Mouse (Mus musculus): ENCODE results near the gene Rnf113a2.
A peak's percentile ranks its signal among the peaks of the same experiment; 100 is the strongest.

Rnf113a2 gene

DNA sequence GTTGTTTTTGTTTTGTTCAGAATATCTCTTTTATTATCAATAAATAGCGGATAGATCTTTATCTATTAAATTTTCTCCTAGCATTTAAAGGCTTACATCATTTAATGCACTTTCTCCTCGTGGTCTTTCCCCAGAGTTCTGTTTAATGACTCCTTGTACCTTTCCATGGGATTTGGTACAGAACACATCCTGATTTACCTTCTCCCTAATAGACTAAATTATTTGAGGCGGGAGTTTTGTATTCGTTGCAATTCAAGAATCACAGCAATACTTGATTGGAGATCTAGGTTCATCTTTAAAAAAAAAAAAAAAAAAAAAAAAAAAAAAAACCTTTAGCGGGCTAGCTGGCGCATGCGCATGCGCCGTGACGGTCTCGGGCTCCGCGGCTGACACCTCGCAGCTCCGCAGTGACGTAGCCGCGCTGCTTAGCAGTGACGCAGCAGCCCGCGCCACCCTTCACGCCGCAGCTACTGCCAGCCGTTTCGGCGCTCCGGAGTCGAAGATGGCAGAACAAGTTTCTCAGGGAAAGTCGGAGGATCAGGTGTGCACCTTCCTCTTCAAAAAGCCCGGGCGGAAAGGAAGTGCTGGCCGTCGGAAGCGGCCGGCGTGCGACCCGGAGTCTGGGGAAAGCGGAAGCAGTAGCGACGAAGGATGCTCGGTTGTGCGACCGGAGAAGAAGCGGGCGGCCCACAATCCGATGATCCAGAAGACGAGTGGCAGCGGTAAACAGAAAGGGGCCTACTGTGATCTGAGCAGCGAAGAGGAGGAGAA lies at the start of gene Rnf113a2:
TSS of gene Rnf113a2 (plus strand) at position 363 of the 771 bp plus-strand sequence.
- peak; percentile 64 for DNase-seq (ENCODE audit: low spot score)

DNA sequence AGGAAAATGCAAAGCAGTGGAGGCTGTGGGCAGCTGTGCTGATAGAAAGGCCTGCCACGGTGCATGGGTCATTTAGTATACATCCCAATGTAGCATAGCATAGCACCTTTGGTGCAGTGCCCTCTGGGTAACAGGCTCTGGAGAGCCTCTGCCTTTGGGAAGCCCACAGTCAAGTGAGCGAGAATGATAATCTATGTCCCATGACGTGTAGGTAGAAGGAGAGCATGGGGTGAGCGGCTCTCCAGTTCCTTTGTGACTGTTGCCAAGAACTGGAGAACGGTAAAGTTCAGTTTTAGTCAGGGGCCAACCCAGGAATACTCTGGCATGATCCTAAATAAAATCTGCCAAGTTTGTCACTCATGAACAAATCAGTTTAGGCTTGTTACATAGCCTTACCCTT lies 45.3 kb upstream of the Rnf113a2 start:
- DNase-seq (ENCODE audit: low spot score) = no peak

DNA sequence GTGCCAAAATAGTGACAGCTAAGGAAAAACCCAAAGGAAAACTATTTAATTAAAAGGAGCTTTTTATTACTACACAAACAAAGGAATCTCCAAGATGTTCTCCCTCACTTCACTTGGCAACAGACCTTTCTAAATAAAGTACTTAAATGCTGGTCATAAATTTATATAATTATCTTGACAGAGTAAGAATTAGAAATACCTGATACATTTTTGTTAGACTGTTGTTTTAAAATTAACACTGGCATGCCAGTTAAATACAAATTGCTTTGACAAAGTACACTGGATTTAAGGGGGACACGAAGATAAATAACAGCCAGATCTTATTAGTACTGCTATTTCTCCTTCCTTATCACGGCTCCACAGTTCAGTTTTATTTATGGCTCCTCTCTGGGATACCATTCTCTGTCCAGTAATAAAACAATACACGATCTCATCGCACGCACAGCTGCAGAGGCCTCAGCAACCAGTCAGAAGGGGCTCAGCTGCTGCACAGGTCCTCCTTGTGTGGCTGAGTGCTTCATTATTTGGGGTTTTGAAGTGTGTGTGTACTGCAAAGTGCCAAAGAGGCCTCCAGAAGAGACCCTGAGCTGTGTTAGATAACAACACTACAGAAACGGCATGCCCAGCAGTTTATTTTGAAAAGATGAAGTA lies 43.0 kb upstream of the Rnf113a2 start:
- no peak for DNase-seq (ENCODE audit: low spot score)

DNA sequence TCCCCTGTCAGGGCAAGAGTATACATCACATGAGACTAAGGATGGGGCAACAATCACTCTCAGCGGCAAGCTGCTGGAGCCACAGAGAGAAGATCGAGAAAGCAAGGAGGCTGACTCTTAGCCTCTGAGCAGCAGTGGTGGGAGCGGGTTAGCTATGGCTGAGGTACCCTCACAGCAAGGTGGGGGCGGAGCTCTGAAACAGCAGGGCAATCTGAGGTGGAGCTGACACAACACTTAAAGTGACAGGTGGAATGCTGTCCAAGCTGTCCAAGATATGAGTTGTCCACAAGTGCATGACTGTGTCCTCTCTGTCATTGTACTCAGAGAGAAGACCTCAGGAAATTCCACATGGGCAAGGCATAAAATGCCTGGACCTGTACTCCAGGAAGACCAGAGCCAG lies 34.6 kb upstream of the Rnf113a2 start:
- DNase-seq (ENCODE audit: low spot score) = no peak

- no peak for DNase-seq (ENCODE audit: low spot score)
These were observed 32.3 kb upstream of the Rnf113a2 start for GRCm38 (mm10) chr12:84384644-84385081.

GRCm38 (mm10) chr12:84385408-84385807 lies 31.6 kb upstream of the Rnf113a2 start:
- no peak for DNase-seq (ENCODE audit: low spot score)

DNA sequence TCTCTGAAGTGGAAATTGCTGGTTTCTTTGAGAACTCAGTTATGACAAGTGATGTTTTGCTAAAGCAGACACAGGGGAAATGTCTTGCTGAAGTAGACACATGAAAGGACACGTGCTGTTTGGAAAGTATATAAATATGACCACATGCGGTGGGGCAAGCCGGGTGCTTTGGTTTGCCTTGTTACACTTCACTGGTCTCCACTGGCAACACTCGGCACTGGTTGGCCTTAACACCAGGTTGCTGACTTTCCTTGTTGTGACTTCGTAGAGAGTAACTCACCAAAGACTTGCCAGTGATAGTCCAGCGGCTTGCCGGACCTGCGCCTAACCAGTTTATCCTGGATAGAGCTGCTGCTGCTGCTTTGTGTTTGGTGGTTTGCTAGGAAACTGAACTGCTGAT lies 28.9 kb upstream of the Rnf113a2 start:
- no peak for DNase-seq (ENCODE audit: low spot score)

- DNase-seq (ENCODE audit: low spot score) = no peak
These were observed 28.1 kb upstream of the Rnf113a2 start for GRCm38 (mm10) chr12:84388774-84389400.

DNA sequence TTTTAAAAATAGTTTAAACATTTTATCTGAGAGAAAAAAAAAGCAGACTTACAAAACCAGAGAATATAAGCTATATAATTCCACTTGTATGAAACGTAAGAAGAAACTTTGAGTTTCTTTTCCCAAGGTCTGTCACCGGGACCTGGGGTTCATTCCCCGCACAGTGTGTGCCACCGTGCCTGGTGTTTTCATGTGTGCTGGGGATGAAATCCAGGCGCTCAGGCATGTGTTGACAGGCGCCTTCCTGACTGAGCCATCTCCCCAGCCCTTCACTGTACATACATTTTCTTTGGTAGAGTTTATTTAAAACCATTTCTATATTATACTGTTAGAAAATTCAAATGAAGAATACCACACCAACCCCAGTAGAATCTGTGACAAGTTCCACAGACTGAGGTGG lies 26.7 kb upstream of the Rnf113a2 start:
- DNase-seq (ENCODE audit: low spot score) = no peak

GRCm38 (mm10) chr12:84392681-84393080 lies 24.3 kb upstream of the Rnf113a2 start:
- DNase-seq (ENCODE audit: low spot score) = no peak

- no peak for DNase-seq (ENCODE audit: low spot score)
These were observed 23.1 kb upstream of the Rnf113a2 start for GRCm38 (mm10) chr12:84393847-84394246.

DNA sequence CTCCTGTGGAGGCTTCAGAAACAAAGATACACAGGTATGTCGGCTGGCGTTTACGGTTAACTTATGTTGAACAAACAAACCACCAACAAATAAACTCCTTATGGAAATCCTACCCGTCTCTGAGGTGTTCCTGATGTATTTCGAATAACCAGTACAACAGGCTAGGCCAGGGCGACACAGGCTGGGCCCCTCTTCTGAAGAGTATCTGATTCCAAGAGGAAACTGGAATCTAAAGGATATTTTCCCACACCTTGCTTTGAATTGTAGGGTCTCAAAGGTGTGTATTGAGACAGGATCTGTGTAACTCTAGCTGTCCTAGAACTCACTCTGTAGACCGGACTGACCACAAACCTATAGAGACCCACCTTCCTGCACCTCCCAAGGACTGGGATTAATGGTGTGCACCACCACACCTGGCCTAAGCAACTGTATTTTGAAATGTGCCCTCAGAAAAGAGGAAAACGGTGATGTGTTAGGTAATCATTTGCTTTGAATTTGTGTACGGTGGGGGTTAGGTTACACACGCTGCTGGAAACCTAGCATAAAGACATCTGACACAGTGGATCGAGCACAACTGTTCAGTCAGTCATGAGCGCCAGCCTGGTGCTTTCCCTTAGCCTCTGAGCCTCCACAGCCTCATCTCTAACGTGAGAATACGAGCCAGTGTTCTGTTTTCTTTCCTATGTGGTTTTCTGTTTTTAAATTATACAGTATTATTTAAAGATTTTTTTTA lies 19.9 kb upstream of the Rnf113a2 start:
- DNase-seq (ENCODE audit: low spot score) = no peak

- DNase-seq (ENCODE audit: low spot score) = no peak
These were observed 19.3 kb upstream of the Rnf113a2 start for GRCm38 (mm10) chr12:84397685-84398084.

- DNase-seq (ENCODE audit: low spot score) = no peak
These were observed 18.4 kb upstream of the Rnf113a2 start for GRCm38 (mm10) chr12:84398629-84399028.

- DNase-seq (ENCODE audit: low spot score) = no peak
These were observed 17.9 kb upstream of the Rnf113a2 start for GRCm38 (mm10) chr12:84399135-84399534.

DNA sequence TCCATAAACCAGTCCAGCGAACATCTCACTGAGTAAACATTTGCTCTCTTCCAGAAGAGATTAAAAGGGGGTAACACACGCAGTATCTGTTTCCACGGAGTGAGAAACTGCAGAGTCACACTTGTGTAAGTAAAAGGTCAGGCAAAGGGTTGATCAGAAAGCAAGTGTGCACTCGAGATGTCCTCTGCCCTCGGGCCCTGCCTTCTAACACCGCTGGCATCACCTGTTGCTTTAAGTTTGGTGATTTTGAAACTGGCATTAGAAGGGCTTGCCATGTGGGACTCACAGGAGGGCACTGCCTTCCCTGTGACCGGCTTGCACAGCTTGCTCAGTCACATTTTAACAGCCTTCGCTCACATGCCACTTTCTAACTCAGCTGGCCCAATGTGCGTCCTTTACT lies 17.3 kb upstream of the Rnf113a2 start:
- DNase-seq (ENCODE audit: low spot score) = no peak

GRCm38 (mm10) chr12:84400068-84400467 lies 16.9 kb upstream of the Rnf113a2 start:
- DNase-seq (ENCODE audit: low spot score) = no peak

- DNase-seq (ENCODE audit: low spot score) = no peak
These were observed 16.3 kb upstream of the Rnf113a2 start for GRCm38 (mm10) chr12:84400653-84401052.

- no peak for DNase-seq (ENCODE audit: low spot score)
These were observed 14.1 kb upstream of the Rnf113a2 start for GRCm38 (mm10) chr12:84402923-84403322.

DNA sequence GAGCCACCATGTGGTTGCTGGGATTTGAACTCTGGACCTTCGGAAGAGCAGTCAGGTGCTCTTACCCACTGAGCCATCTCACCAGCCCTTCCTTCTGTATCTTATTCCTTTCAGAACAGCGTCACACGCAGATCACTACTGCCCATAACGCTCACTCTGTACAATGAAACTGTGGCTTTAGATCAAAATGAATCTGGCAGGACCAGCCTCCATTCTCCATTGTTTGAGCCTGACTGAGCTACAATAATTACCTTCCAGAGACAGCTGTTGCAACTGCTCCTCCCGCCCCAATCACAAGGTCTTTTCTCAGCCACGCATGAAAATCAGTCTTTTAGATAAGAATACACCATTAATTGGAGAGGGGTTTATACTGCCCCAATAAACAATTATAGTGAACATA lies 12.5 kb upstream of the Rnf113a2 start:
- DNase-seq (ENCODE audit: low spot score) = no peak

DNA sequence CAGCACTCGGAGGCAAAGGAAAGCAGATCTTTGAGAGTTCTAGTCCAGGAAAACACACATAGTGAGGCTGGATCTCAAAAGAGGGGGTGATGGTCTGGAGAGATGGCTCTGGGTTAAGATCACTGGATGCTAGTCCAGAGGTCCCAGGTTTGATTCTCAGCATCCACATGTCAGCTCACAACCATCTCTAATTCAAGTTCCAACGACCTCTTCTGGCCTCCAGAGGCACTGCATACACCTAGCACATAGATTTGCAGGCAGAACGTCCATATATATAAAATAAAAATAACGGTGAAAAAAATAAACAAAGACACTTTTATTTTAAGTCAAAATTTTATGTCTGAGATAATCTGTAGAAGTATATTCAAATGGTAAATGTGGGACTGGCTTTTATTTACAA lies 9.7 kb upstream of the Rnf113a2 start:
- DNase-seq (ENCODE audit: low spot score) = no peak
